Mouse (Mus musculus): ENCODE measurements at regions not wholly inside any gene's neighbourhood (a gene's known extent, or its start where the extent isn't known, plus 50 kb on each side); places are given as distances from the start of the nearest gene placed in this dataset.

GRCm38 (mm10) chr9:83239097-83239496 lies 92.6 kb upstream of the Hmgn3 start:
- no peaks in the 10 kb centered on the region for H3K9me3 ChIP-seq (ENCODE audit: control insufficient read depth, low read length)
- H3K4me3 ChIP-seq (ENCODE audit: low read depth, low read length), result no peak overlapping the region
- H3K27ac ChIP-seq (replicated peaks; ENCODE audit: low read depth, low read length), result no peak overlapping the region
- H3K4me2 ChIP-seq (ENCODE audit: low read depth, low read length), result no peak overlapping the region
- WGBS, result 83% methylated on average over 10 of the region's 10 CpGs
- H3K27me3 ChIP-seq (replicated peaks; ENCODE audit: control insufficient read depth, insufficient read depth, low read length), result no peaks in the 10 kb centered on the region
- no peaks in the 10 kb centered on the region for H3K4me1 ChIP-seq (ENCODE audit: control insufficient read depth, insufficient read depth, low read length)
- ATAC-seq (ENCODE audit: low read depth) (no peak), DNase-seq (ENCODE audit: low spot score) (no peak)
- no peak overlapping the region for H3K9ac ChIP-seq (ENCODE audit: low read depth, low read length)
- H3K36me3 ChIP-seq (ENCODE audit: control insufficient read depth, insufficient read depth, low read length), result no peaks in the 10 kb centered on the region

- DNase-seq (ENCODE audit: low spot score) (no peak), ATAC-seq (ENCODE audit: low read depth) (no peak)
- Histone ChIP-seq H3K4me2 (ENCODE audit: low read depth, low read length) (no peak overlapping the region), H3K9me3 (ENCODE audit: control insufficient read depth, low read length) (no peaks in the 10 kb centered on the region), H3K27me3 (replicated peaks; ENCODE audit: control insufficient read depth, insufficient read depth, low read length) (no peaks in the 10 kb centered on the region), H3K4me1 (ENCODE audit: control insufficient read depth, insufficient read depth, low read length) (0 out of 2 replicates have a peak, but pooled peaks cover 3% of the 10 kb centered on the region), H3K36me3 (ENCODE audit: control insufficient read depth, insufficient read depth, low read length) (no peaks in the 10 kb centered on the region), H3K9ac (ENCODE audit: low read depth, low read length) (no peak overlapping the region), H3K4me3 (ENCODE audit: low read depth, low read length) (no peak overlapping the region), H3K27ac (replicated peaks; ENCODE audit: low read depth, low read length) (no peak overlapping the region)
These were observed 75.4 kb upstream of the Hmgn3 start for GRCm38 (mm10) chr9:83221866-83222265.

GRCm38 (mm10) chr9:83202583-83202982 lies 56.1 kb upstream of the Hmgn3 start:
- Histone ChIP-seq H3K4me2 (ENCODE audit: low read depth, low read length) (no peak overlapping the region), H3K4me3 (ENCODE audit: low read depth, low read length) (no peak overlapping the region), H3K9me3 (ENCODE audit: control insufficient read depth, low read length) (no peaks in the 10 kb centered on the region), H3K9ac (ENCODE audit: low read depth, low read length) (no peak overlapping the region), H3K27ac (replicated peaks; ENCODE audit: low read depth, low read length) (no peak overlapping the region), H3K36me3 (ENCODE audit: control insufficient read depth, insufficient read depth, low read length) (no peaks in the 10 kb centered on the region), H3K4me1 (ENCODE audit: control insufficient read depth, insufficient read depth, low read length) (no peaks in the 10 kb centered on the region), H3K27me3 (replicated peaks; ENCODE audit: control insufficient read depth, insufficient read depth, low read length) (no peaks in the 10 kb centered on the region)
- ATAC-seq (ENCODE audit: low read depth) (no peak), DNase-seq (ENCODE audit: low spot score) (no peak)
- WGBS, result 79% methylated on average over 5 of the region's 5 CpGs

GRCm38 (mm10) chr9:83199771-83200170 lies 53.3 kb upstream of the Hmgn3 start:
- Histone ChIP-seq H3K9ac (ENCODE audit: low read depth, low read length) (no peak overlapping the region), H3K4me2 (ENCODE audit: low read depth, low read length) (no peak overlapping the region), H3K4me1 (ENCODE audit: control insufficient read depth, insufficient read depth, low read length) (peaks cover 6% of the 10 kb centered on the region; the same call in 1 of the 2 replicates), H3K36me3 (ENCODE audit: control insufficient read depth, insufficient read depth, low read length) (no peaks in the 10 kb centered on the region), H3K4me3 (ENCODE audit: low read depth, low read length) (no peak overlapping the region), H3K27ac (replicated peaks; ENCODE audit: low read depth, low read length) (no peak overlapping the region), H3K9me3 (ENCODE audit: control insufficient read depth, low read length) (no peaks in the 10 kb centered on the region), H3K27me3 (replicated peaks; ENCODE audit: control insufficient read depth, insufficient read depth, low read length) (no peaks in the 10 kb centered on the region)
- DNase-seq (ENCODE audit: low spot score) (no peak), ATAC-seq (ENCODE audit: low read depth) (no peak)
- 86% methylated on average over 3 of the region's 3 CpGs for WGBS

GRCm38 (mm10) chr9:83199176-83199575 lies 52.7 kb upstream of the Hmgn3 start:
- no peaks in the 10 kb centered on the region for H3K9me3 ChIP-seq (ENCODE audit: control insufficient read depth, low read length)
- ATAC-seq (ENCODE audit: low read depth) (no peak), DNase-seq (ENCODE audit: low spot score) (no peak)
- H3K9ac ChIP-seq (ENCODE audit: low read depth, low read length), result no peak overlapping the region
- H3K27ac ChIP-seq (replicated peaks; ENCODE audit: low read depth, low read length), result no peak overlapping the region
- WGBS, result 89% methylated on average over 3 of the region's 3 CpGs
- no peaks in the 10 kb centered on the region for H3K36me3 ChIP-seq (ENCODE audit: control insufficient read depth, insufficient read depth, low read length)
- no peak overlapping the region for H3K4me3 ChIP-seq (ENCODE audit: low read depth, low read length)
- no peaks in the 10 kb centered on the region for H3K27me3 ChIP-seq (replicated peaks; ENCODE audit: control insufficient read depth, insufficient read depth, low read length)
- H3K4me1 ChIP-seq (ENCODE audit: control insufficient read depth, insufficient read depth, low read length), result peaks cover 6% of the 10 kb centered on the region; the same call in 1 of the 2 replicates
- no peak overlapping the region for H3K4me2 ChIP-seq (ENCODE audit: low read depth, low read length)

- Histone ChIP-seq H3K4me3 (ENCODE audit: low read depth, low read length) (no peak overlapping the region), H3K27me3 (replicated peaks; ENCODE audit: control insufficient read depth, insufficient read depth, low read length) (no peaks in the 10 kb centered on the region), H3K27ac (replicated peaks; ENCODE audit: low read depth, low read length) (no peak overlapping the region), H3K9ac (ENCODE audit: low read depth, low read length) (no peak overlapping the region), H3K36me3 (ENCODE audit: control insufficient read depth, insufficient read depth, low read length) (no peaks in the 10 kb centered on the region), H3K9me3 (ENCODE audit: control insufficient read depth, low read length) (no peaks in the 10 kb centered on the region), H3K4me2 (ENCODE audit: low read depth, low read length) (no peak overlapping the region), H3K4me1 (ENCODE audit: control insufficient read depth, insufficient read depth, low read length) (peaks cover 6% of the 10 kb centered on the region; the same call in 1 of the 2 replicates)
- WGBS, result 50% methylated on average over 5 of the region's 5 CpGs
- ATAC-seq (ENCODE audit: low read depth) (peak; percentile 45), DNase-seq (ENCODE audit: low spot score) (peak; percentile 57)
These were observed 50.5 kb upstream of the Hmgn3 start for GRCm38 (mm10) chr9:83197013-83197412.

All from embryonic facial prominence, embryonic 14.5 days (tissue).